Mouse (Mus musculus) adrenal gland, postnatal 14 days (tissue): ENCODE measurements around the gene Grik1. TPM values are rescaled to one million over a fixed set of nuclear protein-coding genes. Genes with fewer than 3 reads are reported as not detected.

Experiments used
- DNase-seq: peaks from one replicate; pipeline ENCODE4 v3.0.0; 2021; ENCODE audit warnings: mixed read lengths
- total RNA-seq: library from RNA; stranded (reverse); gene quantifications from 2 replicates; pipeline ENCODE4 v1.2.3, GENCODE M21; 2021

Grik1 gene
- total RNA-seq, 1 experiment from 2014 or later, result not detected

- no peak for DNase-seq
Observed at GRCm38 (mm10) chr16:87861722-87862121, 428.3 kb downstream of the Grik1 start.

DNA sequence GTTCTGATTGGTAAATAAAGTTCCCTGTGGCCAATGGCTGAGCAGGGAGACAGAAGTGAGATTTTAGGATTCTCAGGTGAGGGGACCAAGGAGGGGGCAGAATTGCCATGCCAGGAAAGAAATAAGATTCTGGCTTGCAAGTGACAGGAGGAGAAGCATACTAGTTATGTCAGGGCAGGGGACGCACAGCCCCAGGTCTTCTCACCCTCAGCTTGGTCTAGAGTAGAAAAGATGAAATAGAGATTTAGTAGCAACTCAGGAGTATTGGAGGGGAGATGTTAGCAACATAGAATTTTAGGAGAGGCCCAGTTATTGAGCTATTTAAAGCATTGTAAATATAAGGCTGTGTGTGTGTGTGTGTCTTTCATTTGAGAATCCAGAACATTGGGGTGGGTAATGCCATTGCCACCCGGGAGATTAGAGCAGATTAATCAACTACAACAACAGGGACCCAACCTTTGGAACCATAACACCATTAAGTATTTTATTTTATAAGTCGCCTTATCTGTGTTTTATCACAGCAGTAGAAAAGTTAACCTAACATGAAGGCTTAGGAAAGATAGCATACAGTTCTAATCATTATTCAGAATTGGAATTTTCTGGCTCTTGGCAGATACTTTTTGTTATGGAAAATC lies 436.5 kb downstream of the Grik1 start:
- DNase-seq, result no peak

GRCm38 (mm10) chr16:87851550-87851949 lies 438.5 kb downstream of the Grik1 start:
- DNase-seq, result no peak

GRCm38 (mm10) chr16:87848799-87849198 lies 441.3 kb downstream of the Grik1 start:
- DNase-seq, result no peak

Other genes starting within 250 kb of the Grik1 start
- not detected in 2 replicates for gene Cldn17, start 216.7 kb upstream of the Grik1 start, total RNA-seq